Mouse (Mus musculus) Patski (cell line): ENCODE results near the gene Cep68. TPM values are rescaled to one million over a fixed set of nuclear protein-coding genes. Genes with fewer than 3 reads are reported as not detected.
A peak's percentile ranks its signal among the peaks of the same experiment; 100 is the strongest.
"Not testable (repeated sequence)": the region's sequence is repeated elsewhere in the genome, so short reads cannot be mapped to it uniquely, and the experiment has no call there.

Experiments used
- ATAC-seq: fragments of 100-300 bp; one replicate; pipeline ENCODE4 v1.8.0; 2021
- CTCF ChIA-PET: fragments of 350-600 bp; sonication (Branson Sonifier 250); formaldehyde crosslinking; loops from one replicate; lab custom pipeline; 2022; ENCODE audit warnings: inconsistent platforms; lab: Charles Lee
- POLR2A ChIA-PET: fragments of 350-600 bp; sonication (Branson Sonifier 250); formaldehyde crosslinking; loops from one replicate; lab custom pipeline; 2022; ENCODE audit warnings: antibody characterized with exemption, inconsistent platforms; lab: Charles Lee
- DNase-seq: peaks from one replicate; pipeline ENCODE4 v3.0.0-alpha.2; 2011; ENCODE audit warnings: low read depth, low spot score
- H3K27me3 ChIP-seq: fragments of 371-371 bp; one replicate; pipeline ENCODE4 v1.5.1; 2021
- CTCF ChIP-seq: fragments of 100-300 bp; IDR thresholded peaks from one replicate; pipeline ENCODE4 v1.5.1; 2021
- in situ Hi-C: fragments of 300-500 bp; cut with MboI; formaldehyde crosslinking; loops from 3 replicates; pipeline ENCODE4 v1.11.1; 2018; ENCODE audit warnings: low pct_unique_long_range_greater_than_20kb, mixed read lengths
- polyA plus RNA-seq: library from polyadenylated mRNA; unstranded; gene quantifications from one replicate; pipeline ENCODE4 v1.2.3, GENCODE M21; 2021

Gene Cep68
- polyA plus RNA-seq, 1 experiment from 2014 or later, result 31.5 TPM

- in situ Hi-C loops, result no loop called here
These were observed 19.9 kb downstream of the Cep68 start for GRCm38 (mm10) chr11:20229311-20229710.

DNA sequence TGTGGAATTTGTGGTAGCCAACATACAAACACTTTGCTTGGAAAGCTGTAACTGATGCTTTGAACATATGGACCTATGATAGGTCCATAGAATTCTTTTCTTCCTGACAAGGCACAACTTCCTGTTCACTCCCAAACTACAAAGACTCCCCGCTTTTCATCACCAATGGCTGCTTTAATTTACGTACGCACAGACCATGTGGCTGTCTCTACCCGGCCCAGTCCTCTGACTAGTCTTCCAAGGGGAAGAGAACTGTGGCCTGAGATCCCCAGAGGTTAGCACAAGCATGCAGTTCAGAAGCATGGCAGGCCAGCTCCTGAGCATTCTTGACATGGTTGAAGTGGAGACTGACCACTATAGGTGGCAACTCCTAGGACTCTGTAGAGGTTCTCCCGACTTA lies 20.6 kb downstream of the Cep68 start:
- TF ChIP-seq CTCF, result no peak
- POLR2A ChIA-PET, result no interaction called here
- no peak for ATAC-seq
- no peaks in the 10 kb centered on the region for H3K27me3 ChIP-seq
- no peak for DNase-seq
- in situ Hi-C loops, result no loop called here
- CTCF ChIA-PET, result no interaction called here

More at GRCm38 (mm10) chr11:20229311-20229710, 19.9 kb downstream of the Cep68 start:
- ATAC-seq, result no peak
- ChIA-PET CTCF (no interaction called here), POLR2A (interaction anchor here (0.8 kb wide), 1 partner anchor 17 kb away, joined by 3 read pairs; no protein-coding TSS in a partner anchor)
- no peaks in the 10 kb centered on the region for H3K27me3 ChIP-seq
- no peak for TF ChIP-seq CTCF
- DNase-seq, result no peak

DNA sequence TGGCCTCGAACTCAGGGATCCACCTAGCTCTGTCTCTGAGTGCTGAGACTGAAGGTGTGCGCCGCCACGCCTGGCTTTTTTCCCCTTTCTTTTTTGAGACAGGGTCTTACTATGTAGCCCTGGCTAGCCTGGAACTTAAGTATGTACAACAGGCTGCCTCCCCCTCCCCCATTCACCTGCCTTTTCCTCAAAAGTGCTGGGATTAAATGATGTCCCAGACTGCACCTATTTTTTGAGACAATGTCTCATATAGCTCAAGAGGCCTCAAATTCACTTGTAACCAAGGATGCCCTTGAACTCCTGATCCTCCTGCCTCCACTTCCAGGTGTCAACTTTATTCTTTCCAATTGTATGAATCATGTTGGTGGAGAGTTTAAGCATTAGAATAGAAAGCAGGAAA lies 23.3 kb downstream of the Cep68 start:
- CTCF ChIA-PET, result no interaction called here
- TF ChIP-seq CTCF, result no peak
- in situ Hi-C loops, result no loop called here
- ATAC-seq (no peak), DNase-seq (no peak)
- POLR2A ChIA-PET, result no interaction called here
- H3K27me3 ChIP-seq, result no peaks in the 10 kb centered on the region

DNA sequence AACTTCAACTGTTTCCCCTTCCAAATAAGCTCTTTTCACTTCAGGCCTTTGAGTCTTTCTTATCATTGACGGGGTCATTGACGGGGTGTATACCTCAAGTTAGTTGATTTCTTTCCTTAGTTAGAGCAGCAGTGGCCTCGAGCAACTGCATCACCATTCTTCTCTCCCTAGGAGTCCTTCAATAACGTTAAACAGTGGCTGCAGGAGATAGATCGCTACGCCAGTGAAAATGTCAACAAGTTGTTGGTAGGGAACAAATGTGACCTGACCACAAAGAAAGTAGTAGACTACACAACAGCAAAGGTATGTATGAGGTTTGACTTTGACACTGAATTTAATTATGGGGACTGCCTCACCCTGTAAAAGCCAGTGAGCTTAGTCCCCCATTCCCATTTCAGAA lies 25.0 kb downstream of the Cep68 start:
- no peak for TF ChIP-seq CTCF
- ATAC-seq (no peak), DNase-seq (no peak)
- ChIA-PET CTCF (no interaction called here), POLR2A (no interaction called here)
- no peaks in the 10 kb centered on the region for H3K27me3 ChIP-seq
- in situ Hi-C loops, result no loop called here

DNA sequence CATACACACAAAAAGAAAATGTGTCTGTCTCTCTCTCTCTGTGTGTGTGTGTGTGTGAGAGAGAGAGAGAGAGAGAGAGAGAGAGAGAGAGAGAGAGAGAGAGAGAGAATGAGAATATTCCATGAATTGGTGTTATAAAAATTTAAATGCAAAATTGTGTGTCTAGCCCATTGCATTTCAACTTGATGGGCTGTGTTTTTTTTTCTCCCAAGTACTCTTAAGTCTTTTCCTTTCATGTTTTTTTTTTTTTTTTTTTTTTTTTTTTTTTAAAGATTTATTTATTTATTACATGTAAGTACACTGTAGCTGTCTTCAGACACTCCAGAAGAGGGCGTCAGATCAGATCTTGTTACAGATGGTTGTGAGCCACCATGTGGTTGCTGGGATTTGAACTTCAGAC lies 27.6 kb downstream of the Cep68 start:
- DNase-seq, in situ Hi-C loops, POLR2A ChIA-PET, H3K27me3 ChIP-seq, ATAC-seq: not testable (repeated sequence)
- CTCF ChIA-PET, result interaction anchor here (1.4 kb wide), 1 partner anchor 9 kb away, joined by 3 read pairs; no protein-coding TSS in a partner anchor

DNA sequence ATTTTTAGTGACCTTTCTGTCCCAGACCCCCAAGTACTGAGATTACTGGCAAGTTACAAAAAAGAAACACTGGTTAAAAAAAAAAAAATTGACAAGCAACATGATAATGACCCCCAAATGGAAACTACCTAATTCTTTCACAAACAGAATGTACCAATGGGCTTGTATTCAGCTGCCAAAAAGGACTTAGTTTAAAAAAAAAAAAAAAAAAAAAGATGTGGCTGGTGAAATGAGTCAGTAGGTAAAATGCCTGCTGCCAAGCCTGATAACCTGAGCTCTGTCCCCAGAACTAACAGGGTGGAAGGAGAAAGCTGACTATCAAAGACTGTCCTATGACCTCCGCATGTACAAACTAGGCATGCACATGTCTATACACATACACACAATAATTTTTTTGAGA lies 32.0 kb downstream of the Cep68 start:
- POLR2A ChIA-PET, result interaction anchor here (1.4 kb wide), 1 partner anchor 14 kb away, joined by 3 read pairs; no protein-coding TSS in a partner anchor
- no peak for TF ChIP-seq CTCF
- no peaks in the 10 kb centered on the region for H3K27me3 ChIP-seq
- CTCF ChIA-PET, result interaction anchor here (0.8 to 1.4 kb wide), 2 partner anchors 13 to 14 kb away, joined by 3 read pairs; no protein-coding TSS in a partner anchor
- DNase-seq, result no peak
- no peak for ATAC-seq
- in situ Hi-C loops, result no loop called here

DNA sequence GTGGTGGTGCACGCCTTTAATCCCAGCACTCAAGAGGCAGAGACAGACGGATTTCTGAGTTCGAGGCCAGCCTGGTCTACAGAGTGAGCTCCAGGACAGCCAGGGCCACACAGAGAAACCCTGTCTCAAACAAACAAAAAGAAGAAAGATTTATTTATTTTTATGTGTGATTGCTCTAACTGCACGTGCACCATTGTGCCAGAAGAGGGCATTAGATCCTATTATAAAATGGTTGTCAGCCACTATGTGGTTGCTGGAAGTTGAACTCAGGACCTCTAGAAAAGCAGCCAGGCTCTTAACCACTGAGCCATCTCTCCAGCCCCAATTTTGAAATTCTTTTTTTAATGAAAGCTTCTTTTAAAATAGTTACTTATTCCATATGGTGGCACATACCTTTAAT lies 32.8 kb downstream of the Cep68 start:
- ATAC-seq, result no peak
- peak; percentile 59 for TF ChIP-seq CTCF
- DNase-seq, result no peak
- POLR2A ChIA-PET, result interaction anchor here (0.7 kb wide), 1 partner anchor 176 kb away, joined by 3 read pairs; no protein-coding TSS in a partner anchor
- CTCF ChIA-PET, result interaction anchor here (1.0 to 1.4 kb wide), 4 partner anchors 11 to 386 kb away, joined by 3 to 5 read pairs (median 3); no protein-coding TSS in a partner anchor
- in situ Hi-C loops, result no loop called here
- no peaks in the 10 kb centered on the region for H3K27me3 ChIP-seq

DNA sequence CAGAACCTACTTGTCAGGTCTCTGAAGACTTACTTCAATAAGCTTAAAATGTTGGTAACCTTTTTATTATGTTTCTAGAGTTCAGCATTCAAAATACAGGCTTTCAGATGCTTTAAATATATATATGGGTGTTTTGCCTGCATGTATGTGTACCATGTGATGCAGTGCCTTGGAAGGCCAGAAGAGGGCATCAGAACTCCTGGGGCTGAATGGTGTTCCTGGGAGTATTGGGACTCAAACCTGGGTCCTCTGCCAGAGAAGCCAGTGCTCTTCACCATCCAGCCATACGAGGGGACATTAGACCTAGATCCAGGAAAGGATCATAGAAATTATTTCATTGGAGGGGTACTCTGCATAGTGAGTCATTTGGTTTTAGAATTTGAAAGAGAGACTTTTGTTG lies 34.5 kb downstream of the Cep68 start:
- TF ChIP-seq CTCF, result peak; percentile 67
- DNase-seq (no peak), ATAC-seq (no peak)
- ChIA-PET CTCF (interaction anchor here (0.8 to 1.9 kb wide), 4 partner anchors 9 to 82 kb away, joined by 3 to 6 read pairs (median 4); no protein-coding TSS in a partner anchor), POLR2A (no interaction called here)
- no peaks in the 10 kb centered on the region for H3K27me3 ChIP-seq
- in situ Hi-C loops, result no loop called here

- H3K27me3 ChIP-seq, result no peaks in the 10 kb centered on the region
- CTCF ChIA-PET, result interaction anchor here (1.5 to 1.6 kb wide), 2 partner anchors 9 to 12 kb away, joined by 4 to 5 read pairs; no protein-coding TSS in a partner anchor
These were observed 37.4 kb downstream of the Cep68 start for GRCm38 (mm10) chr11:20211838-20212237.

DNA sequence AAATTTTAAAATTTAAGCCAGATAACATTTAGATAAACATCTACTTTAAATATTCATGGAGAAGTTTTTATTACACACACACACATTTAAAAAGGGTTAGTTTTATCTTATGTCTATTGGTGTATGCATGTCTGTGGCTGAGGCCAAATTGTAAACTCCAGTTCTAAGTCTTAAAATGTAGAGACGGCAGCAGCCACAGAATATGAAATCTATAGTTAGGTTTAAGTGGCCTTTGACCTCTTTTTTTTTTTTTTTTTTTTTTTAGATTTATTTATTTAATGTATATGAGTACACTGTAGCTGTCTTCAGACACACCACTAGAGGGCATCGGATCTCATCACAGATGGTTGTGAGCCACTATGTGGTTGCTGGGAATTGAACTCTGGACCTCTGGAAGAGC lies 41.6 kb downstream of the Cep68 start:
- peak; percentile 28 for TF ChIP-seq CTCF
- DNase-seq (no peak), ATAC-seq (no peak)
- CTCF ChIA-PET, result no interaction called here
- no peaks in the 10 kb centered on the region for H3K27me3 ChIP-seq
- POLR2A ChIA-PET, result no interaction called here
- in situ Hi-C loops, result no loop called here

More at GRCm38 (mm10) chr11:20211838-20212237, 37.4 kb downstream of the Cep68 start:
- ATAC-seq (no peak), DNase-seq (no peak)
- POLR2A ChIA-PET, result interaction anchor here (0.7 to 1.1 kb wide), 2 partner anchors 18 to 1111 kb away, joined by 3 to 6 read pairs; no protein-coding TSS in a partner anchor
- TF ChIP-seq CTCF, result no peak
- in situ Hi-C loops, result no loop called here

- DNase-seq (no peak), ATAC-seq (no peak)
- POLR2A ChIA-PET, result interaction anchor here (0.9 kb wide), 1 partner anchor 24 kb away, joined by 3 read pairs; no protein-coding TSS in a partner anchor
- H3K27me3 ChIP-seq, result no peaks in the 10 kb centered on the region
- no peak for TF ChIP-seq CTCF
- in situ Hi-C loops, result no loop called here
- CTCF ChIA-PET, result interaction anchor here (1.4 to 1.7 kb wide), 2 partner anchors 8 to 44 kb away, joined by 3 read pairs; no protein-coding TSS in a partner anchor
These were observed 42.5 kb downstream of the Cep68 start for GRCm38 (mm10) chr11:20206626-20207223.
